22 mouse cellular contexts compared by ENCODE assay signal in genomic region chr1:180379559-180379958, GRCm38 (mm10).
"Had no signal": no experiment of that assay in that cellular context is flagged by ENCODE, and none has a peak within 500 bp of the region (broad histone marks: within the 10 kb centered on the region; RNA-seq: fewer than 3 reads in every experiment).

No protein-coding gene starts in this region.

- H3K9ac ChIP-seq: kidney, embryonic 15.5 days; limb, embryonic 15.5 days; liver, embryonic 15.5 days; midbrain, embryonic 13.5 days; neural tube, embryonic 13.5 days had no signal

- H3K27ac ChIP-seq: kidney, embryonic 15.5 days; limb, embryonic 15.5 days; liver, embryonic 15.5 days; midbrain, embryonic 10.5 days; midbrain, embryonic 13.5 days; neural tube, embryonic 13.5 days had no signal

- H3K9me3 ChIP-seq: kidney, embryonic 15.5 days; limb, embryonic 15.5 days; liver, embryonic 15.5 days; megakaryocyte, embryonic 14.5 days; midbrain, embryonic 10.5 days; midbrain, embryonic 13.5 days; neural tube, embryonic 13.5 days had no signal

- H3K4me2 ChIP-seq: kidney, embryonic 15.5 days; limb, embryonic 15.5 days; liver, embryonic 11.5 days; liver, embryonic 15.5 days; midbrain, embryonic 13.5 days; neural tube, embryonic 13.5 days had no signal

- ATAC-seq: midbrain, embryonic 13.5 days; midbrain, embryonic 16.5 days had no signal

- H3K36me3 ChIP-seq: kidney, embryonic 15.5 days; limb, embryonic 15.5 days; liver, embryonic 15.5 days; midbrain, embryonic 10.5 days; midbrain, embryonic 13.5 days; neural tube, embryonic 13.5 days had no signal

- DNase-seq: kidney, adult 8-10 months; kidney, postnatal 10 days; kidney, postnatal 36 days; lung, adult 18-20 months; lung, postnatal 14 days; lung, postnatal 4 days; retina, postnatal 1 day; right cerebral cortex, postnatal 25 days; spleen, adult 18-20 months; thymus, adult 18-20 months; thymus, postnatal 14 days; thymus, postnatal 4 days had no signal

- H3K4me3 ChIP-seq: kidney, embryonic 15.5 days; limb, embryonic 15.5 days; liver, embryonic 15.5 days; megakaryocyte, embryonic 14.5 days; midbrain, embryonic 10.5 days; midbrain, embryonic 13.5 days; myocyte; neural tube, embryonic 13.5 days had no signal

- H3K27me3 ChIP-seq: kidney, embryonic 15.5 days; limb, embryonic 15.5 days; liver, embryonic 15.5 days; megakaryocyte, embryonic 14.5 days; midbrain, embryonic 13.5 days; neural tube, embryonic 13.5 days had no signal
